Mouse (Mus musculus): ENCODE data around the gene Ninj1.

DNA sequence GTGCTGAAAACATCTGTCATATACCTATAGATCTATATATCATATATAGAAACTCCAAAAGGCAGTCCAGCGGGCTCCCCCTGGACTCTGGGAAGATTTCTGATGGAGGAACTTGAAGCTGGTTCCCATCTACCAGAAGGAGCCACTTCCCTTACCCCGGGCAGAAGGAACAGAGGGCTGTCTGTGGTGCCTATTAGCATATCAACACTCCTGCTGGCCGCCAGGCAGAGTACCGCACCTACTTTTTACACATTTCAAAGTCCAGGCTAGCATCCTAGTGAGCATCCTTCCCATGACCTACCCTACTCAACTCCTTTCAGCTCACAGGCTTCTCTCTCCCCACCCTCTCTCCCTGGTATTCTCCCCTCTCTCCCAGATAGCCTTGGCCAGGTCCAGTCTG, 38.3 kb downstream of the Ninj1 start:
- TF ChIP-seq CTCF (IDR thresholded peaks at IDR 0.05 in 2 of 3, conservative IDR thresholded peaks at IDR 0.05 in 1 of 3; ENCODE audit: control insufficient read depth in 1 of 3, insufficient read depth in 1 of 3, low read depth in 2 of 3, low read length in 3 of 3, poor library complexity in 1 of 3, severe bottlenecking in 1 of 3) (no peak), NRF1 (IDR thresholded peaks at IDR 0.05; ENCODE audit: insufficient read depth, low read depth, low read length, poor library complexity, severe bottlenecking) (no peak), CHD2 (IDR thresholded peaks at IDR 0.05; ENCODE audit: low read length) (no peak), NELFE (IDR thresholded peaks at IDR 0.05; ENCODE audit: low read depth, low read length) (no peak)

Data from MEL (cell line).